Mouse (Mus musculus): ENCODE results near the gene Rad17. TPM values are rescaled to one million over a fixed set of nuclear protein-coding genes. Genes with fewer than 3 reads are reported as not detected.

The Rad17 gene
- polyA plus RNA-seq, 1 experiment from 2014 or later = 23.5 TPM

DNA sequence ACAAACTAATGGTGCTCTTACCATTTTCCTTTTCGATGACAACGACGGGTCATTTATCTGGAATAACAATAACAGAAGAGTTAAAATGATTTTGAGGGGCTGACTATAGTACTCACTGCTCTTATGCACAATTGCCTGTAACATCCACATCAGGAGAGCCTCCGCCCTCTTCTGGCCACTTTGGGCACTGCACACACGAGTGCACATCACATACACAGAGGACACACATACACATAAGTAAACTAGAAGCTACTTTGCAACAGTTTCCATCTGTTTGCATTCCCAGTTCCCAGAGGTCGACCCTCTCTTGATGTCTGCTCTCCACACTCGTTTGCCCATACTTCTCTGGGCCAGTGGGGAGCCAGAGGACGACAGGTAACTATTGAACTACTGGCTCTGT lies 43.1 kb downstream of the Rad17 start:
- Histone ChIP-seq H3K4me2 (replicated peaks) (no peak overlapping the region), H3K9ac (replicated peaks) (no peak overlapping the region), H3K9me3 (no peaks in the 10 kb centered on the region), H3K27ac (replicated peaks) (no peak overlapping the region), H3K4me1 (no peaks in the 10 kb centered on the region), H3K27me3 (no peaks in the 10 kb centered on the region), H3K36me3 (no peaks in the 10 kb centered on the region), H3K4me3 (no peak overlapping the region)
- no peak for ATAC-seq (replicated peaks)
- 91% methylated on average over 8 of the region's 8 CpGs for WGBS

- no peak overlapping the region for H3K9ac ChIP-seq (replicated peaks)
- no peaks in the 10 kb centered on the region for H3K9me3 ChIP-seq
- no peak overlapping the region for H3K4me2 ChIP-seq (replicated peaks)
- H3K27ac ChIP-seq (replicated peaks) = no peak overlapping the region
- no peak overlapping the region for H3K4me3 ChIP-seq
- no peaks in the 10 kb centered on the region for H3K36me3 ChIP-seq
- H3K4me1 ChIP-seq = no peaks in the 10 kb centered on the region
- WGBS = 63% methylated on average over 1 of the region's 1 CpGs
- no peaks in the 10 kb centered on the region for H3K27me3 ChIP-seq
- ATAC-seq (replicated peaks) = no peak
Measured at GRCm38 (mm10) chr13:100605845-100606244, 45.0 kb downstream of the Rad17 start.

GRCm38 (mm10) chr13:100603738-100604095 lies 47.1 kb downstream of the Rad17 start:
- no peaks in the 10 kb centered on the region for H3K27me3 ChIP-seq
- H3K4me3 ChIP-seq = no peak overlapping the region
- H3K4me2 ChIP-seq (replicated peaks) = no peak overlapping the region
- H3K9ac ChIP-seq (replicated peaks) = no peak overlapping the region
- H3K4me1 ChIP-seq = no peaks in the 10 kb centered on the region
- no peak overlapping the region for H3K27ac ChIP-seq (replicated peaks)
- WGBS = 89% methylated on average over 11 of the region's 11 CpGs
- H3K36me3 ChIP-seq = no peaks in the 10 kb centered on the region
- ATAC-seq (replicated peaks) = no peak
- no peaks in the 10 kb centered on the region for H3K9me3 ChIP-seq

- no peaks in the 10 kb centered on the region for H3K36me3 ChIP-seq
- H3K27ac ChIP-seq (replicated peaks) = no peak overlapping the region
- no peak overlapping the region for H3K4me3 ChIP-seq
- no peak overlapping the region for H3K9ac ChIP-seq (replicated peaks)
- H3K27me3 ChIP-seq = no peaks in the 10 kb centered on the region
- 85% methylated on average over 10 of the region's 10 CpGs for WGBS
- H3K4me2 ChIP-seq (replicated peaks) = no peak overlapping the region
- ATAC-seq (replicated peaks) = no peak
- no peaks in the 10 kb centered on the region for H3K4me1 ChIP-seq
- no peaks in the 10 kb centered on the region for H3K9me3 ChIP-seq
Measured at GRCm38 (mm10) chr13:100603031-100603737, 47.7 kb downstream of the Rad17 start.

DNA sequence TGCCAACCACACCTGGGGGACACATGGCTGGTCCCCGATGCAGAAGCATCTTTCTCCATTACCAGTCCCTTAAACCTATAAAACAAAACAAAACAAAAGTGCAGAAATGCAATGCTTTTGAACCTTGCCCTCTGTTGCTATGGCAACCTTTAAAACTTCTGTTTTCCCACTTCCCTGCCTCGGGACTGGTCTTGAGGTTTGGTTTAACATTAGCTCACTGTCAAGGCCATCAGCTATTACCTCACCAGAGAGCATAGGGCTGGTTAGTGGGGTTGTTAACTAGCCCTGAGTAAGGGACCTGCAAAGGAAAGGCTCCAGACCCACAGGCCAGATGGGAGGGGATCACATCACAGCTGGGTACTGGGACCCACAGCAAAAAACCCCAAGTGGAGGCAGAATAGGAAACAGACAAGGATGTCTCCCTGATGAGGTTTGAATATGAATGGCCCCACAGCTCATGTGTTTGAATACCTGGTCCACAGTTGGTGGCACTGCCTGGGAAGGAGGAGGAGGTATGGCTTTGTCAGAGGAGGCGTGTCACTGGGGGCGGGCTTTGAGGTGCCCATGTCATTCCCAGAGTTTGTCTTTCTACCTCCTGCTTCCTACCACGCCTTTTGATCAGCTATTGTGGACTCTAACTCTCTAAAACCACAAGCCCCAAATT lies 48.5 kb downstream of the Rad17 start:
- no peak overlapping the region for H3K4me2 ChIP-seq (replicated peaks)
- no peaks in the 10 kb centered on the region for H3K9me3 ChIP-seq
- no peak overlapping the region for H3K4me3 ChIP-seq
- H3K27ac ChIP-seq (replicated peaks) = no peak overlapping the region
- H3K4me1 ChIP-seq = no peaks in the 10 kb centered on the region
- WGBS = 64% methylated on average over 5 of the region's 5 CpGs
- ATAC-seq (replicated peaks) = no peak
- H3K27me3 ChIP-seq = no peaks in the 10 kb centered on the region
- no peak overlapping the region for H3K9ac ChIP-seq (replicated peaks)
- H3K36me3 ChIP-seq = no peaks in the 10 kb centered on the region

- Histone ChIP-seq H3K27ac (replicated peaks) (no peak overlapping the region), H3K4me1 (no peaks in the 10 kb centered on the region), H3K9ac (replicated peaks) (no peak overlapping the region), H3K4me3 (no peak overlapping the region), H3K27me3 (no peaks in the 10 kb centered on the region), H3K4me2 (replicated peaks) (no peak overlapping the region), H3K9me3 (no peaks in the 10 kb centered on the region), H3K36me3 (no peaks in the 10 kb centered on the region)
- 72% methylated on average over 7 of the region's 8 CpGs for WGBS
- no peak for ATAC-seq (replicated peaks)
Measured at GRCm38 (mm10) chr13:100601034-100601433, 49.8 kb downstream of the Rad17 start.

DNA sequence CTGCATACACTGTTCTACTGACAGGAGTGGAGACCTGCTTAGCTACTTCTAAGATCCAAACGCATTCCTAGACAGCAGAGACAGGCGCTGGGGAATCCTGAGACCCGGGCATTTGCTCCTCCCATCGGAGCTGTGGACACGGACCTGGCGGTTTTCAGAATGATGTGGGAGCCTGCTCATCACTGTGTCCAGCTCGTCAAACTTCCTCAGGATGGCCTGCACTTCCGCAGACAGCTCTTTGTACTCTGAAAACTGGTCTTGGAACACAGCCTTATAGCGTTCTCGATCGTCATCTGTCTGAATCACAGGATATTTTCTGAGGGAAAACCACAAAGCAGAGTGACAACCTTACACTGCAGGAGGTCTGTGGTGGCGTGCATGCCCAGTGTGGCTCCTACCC lies 50.5 kb downstream of the Rad17 start:
- no peaks in the 10 kb centered on the region for H3K9me3 ChIP-seq
- no peak for ATAC-seq (replicated peaks)
- no peak overlapping the region for H3K4me2 ChIP-seq (replicated peaks)
- no peaks in the 10 kb centered on the region for H3K36me3 ChIP-seq
- H3K4me1 ChIP-seq = no peaks in the 10 kb centered on the region
- no peaks in the 10 kb centered on the region for H3K27me3 ChIP-seq
- WGBS = 81% methylated on average over 12 of the region's 12 CpGs
- H3K9ac ChIP-seq (replicated peaks) = no peak overlapping the region
- no peak overlapping the region for H3K4me3 ChIP-seq
- no peak overlapping the region for H3K27ac ChIP-seq (replicated peaks)

DNA sequence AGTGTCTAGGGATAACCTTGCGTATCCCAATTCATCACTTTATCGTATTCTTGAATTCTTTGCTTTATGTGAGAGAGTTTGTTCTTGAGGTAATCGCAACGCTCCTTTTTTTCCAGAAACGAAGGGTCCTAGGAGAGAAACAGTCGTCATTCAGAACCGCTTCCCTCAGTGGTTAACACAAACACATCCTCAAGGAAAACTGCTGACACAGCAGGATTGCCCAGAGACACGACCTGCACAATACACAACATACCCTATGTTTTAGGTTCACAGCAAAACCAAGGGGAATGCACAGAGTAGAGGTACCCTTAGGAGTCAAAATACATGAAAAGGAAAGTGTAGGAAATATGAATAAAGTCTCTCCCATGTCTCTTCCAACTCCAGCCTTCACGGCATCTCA lies 53.6 kb downstream of the Rad17 start:
- Histone ChIP-seq H3K27me3 (no peaks in the 10 kb centered on the region), H3K4me2 (replicated peaks) (no peak overlapping the region), H3K27ac (replicated peaks) (no peak overlapping the region), H3K4me1 (no peaks in the 10 kb centered on the region), H3K9me3 (no peaks in the 10 kb centered on the region), H3K36me3 (no peaks in the 10 kb centered on the region), H3K4me3 (no peak overlapping the region), H3K9ac (replicated peaks) (no peak overlapping the region)
- no peak for ATAC-seq (replicated peaks)
- 86% methylated on average over 9 of the region's 9 CpGs for WGBS

- no peaks in the 10 kb centered on the region for H3K27me3 ChIP-seq
- H3K36me3 ChIP-seq = no peaks in the 10 kb centered on the region
- H3K4me3 ChIP-seq = no peak overlapping the region
- H3K4me1 ChIP-seq = no peaks in the 10 kb centered on the region
- WGBS = 88% methylated on average over 3 of the region's 3 CpGs
- no peak overlapping the region for H3K27ac ChIP-seq (replicated peaks)
- no peaks in the 10 kb centered on the region for H3K9me3 ChIP-seq
- no peak for ATAC-seq (replicated peaks)
- H3K4me2 ChIP-seq (replicated peaks) = no peak overlapping the region
- no peak overlapping the region for H3K9ac ChIP-seq (replicated peaks)
Measured at GRCm38 (mm10) chr13:100595552-100595885, 55.3 kb downstream of the Rad17 start.

GRCm38 (mm10) chr13:100594838-100595551 lies 55.9 kb downstream of the Rad17 start:
- Histone ChIP-seq H3K4me2 (replicated peaks) (no peak overlapping the region), H3K27ac (replicated peaks) (no peak overlapping the region), H3K9ac (replicated peaks) (no peak overlapping the region), H3K27me3 (no peaks in the 10 kb centered on the region), H3K4me3 (no peak overlapping the region), H3K9me3 (no peaks in the 10 kb centered on the region), H3K36me3 (no peaks in the 10 kb centered on the region), H3K4me1 (no peaks in the 10 kb centered on the region)
- ATAC-seq (replicated peaks) = no peak
- WGBS = 72% methylated on average over 5 of the region's 5 CpGs

DNA sequence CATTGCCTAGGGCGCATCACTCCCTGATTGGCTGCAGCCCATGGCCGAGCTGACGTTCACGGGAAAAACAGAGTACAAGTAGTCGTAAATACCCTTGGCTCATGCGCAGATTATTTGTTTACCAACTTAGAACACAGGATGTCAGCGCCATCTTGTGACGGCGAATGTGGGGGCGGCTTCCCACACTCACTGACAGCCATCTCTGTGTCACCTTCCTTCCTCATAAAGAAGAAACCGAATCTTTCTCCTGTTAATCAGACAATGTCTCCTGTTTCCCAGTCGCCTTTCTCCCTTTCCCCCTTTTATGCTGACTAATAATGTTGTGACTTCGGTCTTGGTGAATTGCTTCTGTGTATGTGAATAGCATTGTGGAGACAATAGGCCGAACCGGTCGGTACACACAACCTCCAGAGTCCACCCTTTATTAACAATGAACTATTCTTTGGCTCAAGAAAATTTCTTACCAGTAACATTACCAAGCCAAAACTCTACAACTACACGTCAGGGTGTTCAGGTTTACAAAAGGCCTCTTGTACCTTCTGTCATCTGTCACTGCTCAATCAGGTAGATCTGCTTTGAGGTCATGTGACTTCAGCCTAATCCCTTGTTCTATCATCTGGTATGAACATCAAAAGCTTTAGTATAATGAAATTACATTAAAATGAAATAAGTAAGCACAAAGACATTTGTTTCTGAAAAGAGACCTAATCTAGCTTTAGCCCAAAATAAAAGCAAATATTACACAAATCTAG lies 56.6 kb downstream of the Rad17 start:
- Histone ChIP-seq H3K27me3 (no peaks in the 10 kb centered on the region), H3K36me3 (no peaks in the 10 kb centered on the region), H3K9me3 (no peaks in the 10 kb centered on the region), H3K27ac (replicated peaks) (peak overlapping the region; percentile 72), H3K4me3 (peak overlapping the region; percentile 11; the same call in 1 of the 2 replicates), H3K4me2 (replicated peaks) (peak overlapping the region; percentile 14; the same call in 1 of the 2 replicates), H3K4me1 (no peaks in the 10 kb centered on the region), H3K9ac (replicated peaks) (no peak overlapping the region)
- ATAC-seq (replicated peaks) = peak; percentile 81
- WGBS = 49% methylated on average over 12 of the region's 17 CpGs

DNA sequence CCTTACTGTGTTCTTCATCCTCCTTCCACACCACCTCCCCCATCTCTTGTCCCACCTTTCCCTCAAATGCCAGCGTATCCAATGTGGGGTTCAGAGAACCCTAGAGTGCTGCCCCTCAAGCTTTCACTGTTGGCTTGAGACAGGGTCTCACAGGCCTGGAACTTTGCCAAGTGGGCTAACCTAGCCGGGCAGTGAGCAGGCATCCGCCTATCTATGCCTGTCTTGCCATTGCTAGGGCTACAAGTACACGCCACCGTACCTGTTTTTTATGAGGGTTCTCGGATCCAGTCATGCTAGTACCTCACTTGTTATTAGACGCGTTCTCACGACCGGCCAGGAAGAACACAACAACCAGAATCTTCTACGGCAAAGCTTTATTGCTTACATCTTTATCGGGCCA lies 62.2 kb downstream of the Rad17 start:
- Histone ChIP-seq H3K27ac (replicated peaks) (no peak overlapping the region), H3K9me3 (no peaks in the 10 kb centered on the region), H3K9ac (replicated peaks) (no peak overlapping the region), H3K4me1 (no peaks in the 10 kb centered on the region), H3K36me3 (no peaks in the 10 kb centered on the region), H3K4me3 (no peak overlapping the region), H3K4me2 (replicated peaks) (no peak overlapping the region; the same call in 1 of the 2 replicates), H3K27me3 (no peaks in the 10 kb centered on the region)
- 88% methylated on average over 12 of the region's 12 CpGs for WGBS
- ATAC-seq (replicated peaks) = 0 out of 2 replicates have a peak, but pooled peaks have one; percentile 32

Measured in forebrain, embryonic 15.5 days (tissue).